ENCODE assay signal across 33 mouse cellular contexts in genomic region chr8:82981244-82981855, GRCm38 (mm10).
DNase-seq lines count a peak whose midpoint lies in the region; ATAC-seq and TF ChIP-seq lines count a peak whose summit lies in the region.
"Had no signal": no experiment of that assay in that cellular context is flagged by ENCODE, and none has a peak within 500 bp of the region (broad histone marks: within the 10 kb centered on the region; RNA-seq: fewer than 3 reads in every experiment).

No protein-coding gene starts in this region.

- no peak overlapping the region for H3K4me2 ChIP-seq in forebrain, postnatal 0 days (ENCODE audit: low read depth)
- no peak overlapping the region for H3K4me2 ChIP-seq in forebrain, embryonic 12.5 days
- H3K4me2 ChIP-seq in limb, embryonic 13.5 days (replicated peaks) = no peak overlapping the region
- no peak overlapping the region for H3K4me2 ChIP-seq in hindbrain, postnatal 0 days (ENCODE audit: low read depth, low read length)
- H3K4me2 ChIP-seq: embryonic facial prominence, embryonic 12.5 days; heart, embryonic 15.5 days; hindbrain, embryonic 13.5 days; liver, embryonic 12.5 days; midbrain, embryonic 12.5 days; neural tube, embryonic 13.5 days had no signal

- no peaks in the 10 kb centered on the region for H3K9me3 ChIP-seq in forebrain, postnatal 0 days (ENCODE audit: low read length)
- H3K9me3 ChIP-seq in forebrain, embryonic 12.5 days = no peaks in the 10 kb centered on the region
- H3K9me3 ChIP-seq in limb, embryonic 13.5 days = no peaks in the 10 kb centered on the region
- H3K9me3 ChIP-seq in limb, embryonic 10.5 days (replicated peaks) = no peaks in the 10 kb centered on the region
- no peaks in the 10 kb centered on the region for H3K9me3 ChIP-seq in hindbrain, postnatal 0 days (ENCODE audit: low read length)
- H3K9me3 ChIP-seq: embryonic facial prominence, embryonic 12.5 days; forebrain, embryonic 10.5 days; heart, embryonic 10.5 days; heart, embryonic 15.5 days; hindbrain, embryonic 13.5 days; liver, embryonic 12.5 days; megakaryocyte, embryonic 14.5 days; midbrain, embryonic 12.5 days; neural tube, embryonic 13.5 days had no signal

- no peaks in the 10 kb centered on the region for H3K27me3 ChIP-seq in forebrain, postnatal 0 days (ENCODE audit: insufficient read depth, low read length)
- H3K27me3 ChIP-seq in forebrain, embryonic 12.5 days = no peaks in the 10 kb centered on the region
- no peaks in the 10 kb centered on the region for H3K27me3 ChIP-seq in limb, embryonic 13.5 days
- no peaks in the 10 kb centered on the region for H3K27me3 ChIP-seq in limb, embryonic 10.5 days (ENCODE audit: low read depth, poor library complexity, severe bottlenecking)
- H3K27me3 ChIP-seq in hindbrain, postnatal 0 days (ENCODE audit: insufficient read depth, low read length) = no peaks in the 10 kb centered on the region
- H3K27me3 ChIP-seq: embryonic facial prominence, embryonic 12.5 days; heart, embryonic 15.5 days; hindbrain, embryonic 13.5 days; liver, embryonic 12.5 days; megakaryocyte, embryonic 14.5 days; midbrain, embryonic 12.5 days; neural tube, embryonic 13.5 days had no signal

- TF ChIP-seq CTCF in forebrain, postnatal 0 days (IDR thresholded peaks at IDR 0.05; ENCODE audit: low read depth) = no peak
- no peak for TF ChIP-seq CTCF in embryonic fibroblast, embryonic 13.5 days (IDR thresholded peaks at IDR 0.05; ENCODE audit: borderline replicate concordance, insufficient read depth, low read length)
- TF ChIP-seq CTCF in hindbrain, postnatal 0 days (IDR thresholded peaks at IDR 0.05; ENCODE audit: low read depth) = no peak

- peak; percentile 69 for DNase-seq in forebrain, postnatal 0 days
- no peak for DNase-seq in limb, embryonic 10.5 days (ENCODE audit: low spot score)
- no peak for DNase-seq in hindbrain, postnatal 0 days (ENCODE audit: low spot score)
- DNase-seq: adrenal gland, adult 2 months; cerebellum, adult 11-12 months; cerebellum, adult 9-11 months; embryo, embryonic 11 days; gastrocnemius, postnatal 10 days; kidney, adult 9 months; kidney, postnatal 10 days; layer of hippocampus, postnatal 36 days; left cerebral cortex, postnatal 4 days; liver, postnatal 0 days; lung, postnatal 4 days; right cerebral cortex, postnatal 4 days; thymus, adult 18-20 months; thymus, postnatal 25 days had no signal

- peak; percentile 81 for ATAC-seq in forebrain, postnatal 0 days
- no peak for ATAC-seq in forebrain, embryonic 12.5 days (ENCODE audit: low FRiP score)
- ATAC-seq in limb, embryonic 13.5 days (ENCODE audit: low FRiP score, low read depth) = no peak
- ATAC-seq in granulocyte monocyte progenitor cell, adult 5-6 weeks (replicated peaks; ENCODE audit: poor library complexity, severe bottlenecking) = no peak
- ATAC-seq in hindbrain, postnatal 0 days = no peak
- ATAC-seq: CD4-positive, CD25-positive, alpha-beta regulatory T cell, adult 4 months; intestine, postnatal 0 days; liver, embryonic 12.5 days; liver, postnatal 0 days had no signal

- H3K4me3 ChIP-seq in forebrain, postnatal 0 days (ENCODE audit: low read depth, low read length) = no peak overlapping the region
- H3K4me3 ChIP-seq in forebrain, embryonic 12.5 days (replicated peaks) = no peak overlapping the region
- H3K4me3 ChIP-seq in limb, embryonic 13.5 days = no peak overlapping the region
- no peak overlapping the region for H3K4me3 ChIP-seq in limb, embryonic 10.5 days
- H3K4me3 ChIP-seq in embryonic fibroblast, embryonic 13.5 days (ENCODE audit: insufficient read depth, low read length) = no peak overlapping the region
- no peak overlapping the region for H3K4me3 ChIP-seq in hindbrain, postnatal 0 days (ENCODE audit: low read length)
- H3K4me3 ChIP-seq: embryonic facial prominence, embryonic 12.5 days; forebrain, embryonic 10.5 days; heart, embryonic 10.5 days; heart, embryonic 15.5 days; hindbrain, embryonic 13.5 days; liver, embryonic 12.5 days; megakaryocyte, embryonic 14.5 days; midbrain, embryonic 12.5 days; neural tube, embryonic 13.5 days had no signal

- no peaks in the 10 kb centered on the region for H3K36me3 ChIP-seq in forebrain, postnatal 0 days (ENCODE audit: insufficient read depth)
- H3K36me3 ChIP-seq in forebrain, embryonic 12.5 days (replicated peaks) = no peaks in the 10 kb centered on the region
- H3K36me3 ChIP-seq in limb, embryonic 13.5 days = no peaks in the 10 kb centered on the region
- no peaks in the 10 kb centered on the region for H3K36me3 ChIP-seq in limb, embryonic 10.5 days
- H3K36me3 ChIP-seq in hindbrain, postnatal 0 days (ENCODE audit: insufficient read depth, low read length) = no peaks in the 10 kb centered on the region
- H3K36me3 ChIP-seq: embryonic facial prominence, embryonic 12.5 days; forebrain, embryonic 10.5 days; heart, embryonic 10.5 days; heart, embryonic 15.5 days; hindbrain, embryonic 13.5 days; liver, embryonic 12.5 days; midbrain, embryonic 12.5 days; neural tube, embryonic 13.5 days had no signal

- no peak overlapping the region for H3K27ac ChIP-seq in forebrain, postnatal 0 days (ENCODE audit: low read depth, low read length)
- no peak overlapping the region for H3K27ac ChIP-seq in forebrain, embryonic 12.5 days
- peak overlapping the region; percentile 10; the same call in 1 of the 2 replicates for H3K27ac ChIP-seq in limb, embryonic 13.5 days
- H3K27ac ChIP-seq in limb, embryonic 10.5 days = no peak overlapping the region
- H3K27ac ChIP-seq in embryonic fibroblast, embryonic 13.5 days (ENCODE audit: insufficient read depth, low read length) = peak overlapping the region; percentile 77
- no peak overlapping the region for H3K27ac ChIP-seq in hindbrain, postnatal 0 days
- H3K27ac ChIP-seq: embryonic facial prominence, embryonic 12.5 days; forebrain, embryonic 10.5 days; heart, embryonic 10.5 days; heart, embryonic 15.5 days; hindbrain, embryonic 13.5 days; liver, embryonic 12.5 days; midbrain, embryonic 12.5 days; neural tube, embryonic 13.5 days; stomach, postnatal 0 days had no signal

- no peak overlapping the region for H3K9ac ChIP-seq in forebrain, postnatal 0 days
- H3K9ac ChIP-seq in forebrain, embryonic 12.5 days = no peak overlapping the region
- H3K9ac ChIP-seq in limb, embryonic 13.5 days = no peak overlapping the region
- no peak overlapping the region for H3K9ac ChIP-seq in hindbrain, postnatal 0 days (replicated peaks; ENCODE audit: low read length)
- H3K9ac ChIP-seq: embryonic facial prominence, embryonic 12.5 days; heart, embryonic 15.5 days; hindbrain, embryonic 13.5 days; liver, embryonic 12.5 days; liver, postnatal 0 days; midbrain, embryonic 12.5 days; neural tube, embryonic 13.5 days had no signal

- TF ChIP-seq POLR2A in embryonic fibroblast, embryonic 13.5 days (IDR thresholded peaks at IDR 0.05; ENCODE audit: low read depth, low read length) = no peak

- 73% methylated on average over 4 of the region's 4 CpGs for WGBS in forebrain, postnatal 0 days
- WGBS in forebrain, embryonic 12.5 days = 91% methylated on average over 4 of the region's 4 CpGs
- 59% methylated on average over 4 of the region's 4 CpGs for WGBS in limb, embryonic 13.5 days
- 88% methylated on average over 4 of the region's 4 CpGs for WGBS in limb, embryonic 10.5 days
- 87% methylated on average over 4 of the region's 4 CpGs for WGBS in hindbrain, postnatal 0 days

- no peaks in the 10 kb centered on the region for H3K4me1 ChIP-seq in forebrain, postnatal 0 days (ENCODE audit: insufficient read depth)
- no peaks in the 10 kb centered on the region for H3K4me1 ChIP-seq in forebrain, embryonic 12.5 days
- peaks cover 54% of the 10 kb centered on the region for H3K4me1 ChIP-seq in limb, embryonic 13.5 days
- H3K4me1 ChIP-seq in limb, embryonic 10.5 days = 0 out of 2 replicates have a peak, but pooled peaks cover 4% of the 10 kb centered on the region
- peaks cover 12% of the 10 kb centered on the region for H3K4me1 ChIP-seq in embryonic fibroblast, embryonic 13.5 days (ENCODE audit: control insufficient read depth, insufficient read depth, low read length)
- no peaks in the 10 kb centered on the region for H3K4me1 ChIP-seq in hindbrain, postnatal 0 days (ENCODE audit: insufficient read depth, low read length)
- H3K4me1 ChIP-seq: forebrain, embryonic 10.5 days; heart, embryonic 10.5 days; hindbrain, embryonic 13.5 days; liver, embryonic 12.5 days; midbrain, embryonic 12.5 days; neural tube, embryonic 13.5 days had no signal

Comparison
In these comparisons a context has a peak if more than half of its experiments do, and no peak if none do; other contexts are left out.
1. H3K27ac ChIP-seq: peak in limb, embryonic 13.5 days (single experiment) and embryonic fibroblast, embryonic 13.5 days (single experiment); none in forebrain, postnatal 0 days (single experiment), forebrain, embryonic 12.5 days (single experiment), limb, embryonic 10.5 days (single experiment) and hindbrain, postnatal 0 days (single experiment).